Mouse (Mus musculus): Measurements from ENCODE around the gene Stac.
A peak's percentile ranks its signal among the peaks of the same experiment; 100 is the strongest.

Stac gene

GRCm38 (mm10) chr9:111514586-111515473 lies 175.3 kb downstream of the Stac start:
- DNase-seq (ENCODE audit: low spot score in 2 of 2): peak; percentile 17 to 36

All from frontal cortex, postnatal 36 days (tissue).